Mouse (Mus musculus): Measurements from ENCODE around the gene Polr2l.

The Polr2l gene

GRCm38 (mm10) chr7:141475011-141475804 is at the start of gene Polr2l, which contains the start of gene Tspan4:
Gene Polr2l, minus strand, starts transcription at chr7:141475132.
Gene Tspan4, plus strand, starts transcription at chr7:141475240.
- peak; percentile 56 to 72 for DNase-seq (ENCODE audit: low read depth in 1 of 2, low spot score in 2 of 2)

- no peak for DNase-seq (ENCODE audit: low read depth in 1 of 2, low spot score in 2 of 2)
These were observed 49.3 kb upstream of the Polr2l start for GRCm38 (mm10) chr7:141524271-141524670.

GRCm38 (mm10) chr7:141523007-141523406 is 48.1 kb upstream of the Polr2l start:
- DNase-seq (ENCODE audit: low read depth in 1 of 2, low spot score in 2 of 2), result no peak

- DNase-seq (ENCODE audit: low read depth in 1 of 2, low spot score in 2 of 2), result no peak
These were observed 44.9 kb upstream of the Polr2l start for GRCm38 (mm10) chr7:141519795-141520194.

GRCm38 (mm10) chr7:141518926-141519325 is 44.0 kb upstream of the Polr2l start:
- no peak for DNase-seq (ENCODE audit: low read depth in 1 of 2, low spot score in 2 of 2)

GRCm38 (mm10) chr7:141518296-141518695 is 43.4 kb upstream of the Polr2l start:
- DNase-seq (ENCODE audit: low read depth in 1 of 2, low spot score in 2 of 2), result no peak

- no peak for DNase-seq (ENCODE audit: low read depth in 1 of 2, low spot score in 2 of 2)
These were observed 42.7 kb upstream of the Polr2l start for GRCm38 (mm10) chr7:141517638-141518037.

- DNase-seq (ENCODE audit: low read depth in 1 of 2, low spot score in 2 of 2), result no peak
These were observed 35.8 kb upstream of the Polr2l start for GRCm38 (mm10) chr7:141510681-141511191.

GRCm38 (mm10) chr7:141510196-141510595 is 35.3 kb upstream of the Polr2l start:
- DNase-seq (ENCODE audit: low read depth in 1 of 2, low spot score in 2 of 2), result no peak

- no peak for DNase-seq (ENCODE audit: low read depth in 1 of 2, low spot score in 2 of 2)
These were observed 33.2 kb upstream of the Polr2l start for GRCm38 (mm10) chr7:141508160-141508559.

GRCm38 (mm10) chr7:141506278-141506677 is 31.3 kb upstream of the Polr2l start:
- DNase-seq (ENCODE audit: low read depth in 1 of 2, low spot score in 2 of 2), result no peak

GRCm38 (mm10) chr7:141502556-141502905 is 27.6 kb upstream of the Polr2l start:
- no peak for DNase-seq (ENCODE audit: low read depth in 1 of 2, low spot score in 2 of 2)

- no peak for DNase-seq (ENCODE audit: low read depth in 1 of 2, low spot score in 2 of 2)
These were observed 27.1 kb upstream of the Polr2l start for GRCm38 (mm10) chr7:141501820-141502555.

GRCm38 (mm10) chr7:141497600-141497999 is 22.7 kb upstream of the Polr2l start:
- DNase-seq (ENCODE audit: low read depth in 1 of 2, low spot score in 2 of 2), result no peak

GRCm38 (mm10) chr7:141495940-141496339 is 21.0 kb upstream of the Polr2l start:
- DNase-seq (ENCODE audit: low read depth in 1 of 2, low spot score in 2 of 2), result no peak

GRCm38 (mm10) chr7:141495379-141495778 is 20.4 kb upstream of the Polr2l start:
- DNase-seq (ENCODE audit: low read depth in 1 of 2, low spot score in 2 of 2), result no peak

GRCm38 (mm10) chr7:141493729-141494128 is 18.8 kb upstream of the Polr2l start:
- DNase-seq (ENCODE audit: low read depth in 1 of 2, low spot score in 2 of 2), result no peak

GRCm38 (mm10) chr7:141492738-141493137 is 17.8 kb upstream of the Polr2l start:
- no peak for DNase-seq (ENCODE audit: low read depth in 1 of 2, low spot score in 2 of 2)

- DNase-seq (ENCODE audit: low read depth in 1 of 2, low spot score in 2 of 2), result no peak
These were observed 16.2 kb upstream of the Polr2l start for GRCm38 (mm10) chr7:141491151-141491550.

GRCm38 (mm10) chr7:141487141-141487540 is 12.2 kb upstream of the Polr2l start:
- no peak for DNase-seq (ENCODE audit: low read depth in 1 of 2, low spot score in 2 of 2)

GRCm38 (mm10) chr7:141486239-141486638 is 11.3 kb upstream of the Polr2l start:
- no peak for DNase-seq (ENCODE audit: low read depth in 1 of 2, low spot score in 2 of 2)

GRCm38 (mm10) chr7:141485606-141486005 is 10.7 kb upstream of the Polr2l start:
- no peak for DNase-seq (ENCODE audit: low read depth in 1 of 2, low spot score in 2 of 2)
